Mouse (Mus musculus) ES-Bruce4 (cell line): Measurements from ENCODE around the gene Dap.

ENCODE experiments used
- CTCF ChIP-seq: IDR thresholded peaks from one replicate; pipeline ENCODE4 v1.8.1; 2011; ENCODE audit warnings: low read depth, low read length
- POLR2A ChIP-seq: IDR thresholded peaks from one replicate; pipeline ENCODE4 v1.8.1; 2011; ENCODE audit warnings: low read length; ENCODE audit not compliant: insufficient read depth

- no peak for TF ChIP-seq CTCF
- TF ChIP-seq POLR2A, result no peak
These were observed 55.9 kb downstream of the Dap start for GRCm38 (mm10) chr15:31280059-31280458.
